Mouse (Mus musculus): ENCODE results near the gene Il18bp.
"Not testable (repeated sequence)": the region's sequence is repeated elsewhere in the genome, so short reads cannot be mapped to it uniquely, and the experiment has no call there.

Il18bp gene

GRCm38 (mm10) chr7:102018590-102018989 is at the start of gene Il18bp:
Gene Il18bp, minus strand, starts transcription at chr7:102018690.
- DNase-seq = no peak

GRCm38 (mm10) chr7:102066363-102066762 is 47.9 kb upstream of the Il18bp start:
- DNase-seq = no peak

GRCm38 (mm10) chr7:102065046-102065891 is 46.8 kb upstream of the Il18bp start, which contains the start of the genes Rnf121, Xndc1 and Xntrpc:
Gene Rnf121, minus strand, starts transcription at chr7:102065469.
Gene Xndc1, plus strand, starts transcription at chr7:102065511.
Gene Xntrpc, plus strand, starts transcription at chr7:102065713.
- peak; percentile 83 to 85 for DNase-seq

GRCm38 (mm10) chr7:102064655-102065045 is 46.2 kb upstream of the Il18bp start:
- DNase-seq = no peak

GRCm38 (mm10) chr7:102063891-102064290 is 45.4 kb upstream of the Il18bp start:
- DNase-seq = no peak

GRCm38 (mm10) chr7:102062203-102062602 is 43.7 kb upstream of the Il18bp start:
- no peak for DNase-seq

GRCm38 (mm10) chr7:102061353-102061752 is 42.9 kb upstream of the Il18bp start:
- DNase-seq = no peak

GRCm38 (mm10) chr7:102048524-102048923 is 30.0 kb upstream of the Il18bp start:
- not testable (repeated sequence) for DNase-seq

GRCm38 (mm10) chr7:102042314-102042713 is 23.8 kb upstream of the Il18bp start:
- DNase-seq = no peak

- DNase-seq = no peak
These were observed 18.8 kb upstream of the Il18bp start for GRCm38 (mm10) chr7:102037318-102037717.

- no peak for DNase-seq
These were observed 17.0 kb upstream of the Il18bp start for GRCm38 (mm10) chr7:102035534-102035933.

- DNase-seq = no peak
These were observed 16.4 kb upstream of the Il18bp start for GRCm38 (mm10) chr7:102034904-102035303.

GRCm38 (mm10) chr7:102025187-102026119 is 7.0 kb upstream of the Il18bp start:
- DNase-seq = no peak

- DNase-seq = no peak
These were observed 5.3 kb upstream of the Il18bp start for GRCm38 (mm10) chr7:102023821-102024220.

- DNase-seq = not testable (repeated sequence)
These were observed 2.4 kb upstream of the Il18bp start for GRCm38 (mm10) chr7:102020934-102021333.

- DNase-seq = no peak
These were observed 872 bp upstream of the Il18bp start for GRCm38 (mm10) chr7:102019362-102019761.

- no peak for DNase-seq
These were observed 456 bp downstream of the Il18bp start for GRCm38 (mm10) chr7:102018034-102018433.

GRCm38 (mm10) chr7:102017452-102017851 is 1.0 kb downstream of the Il18bp start:
- no peak for DNase-seq

GRCm38 (mm10) chr7:102016936-102017335 is 1.6 kb downstream of the Il18bp start:
- no peak for DNase-seq

GRCm38 (mm10) chr7:102014995-102015394 is 3.5 kb downstream of the Il18bp start:
- no peak for DNase-seq

- no peak for DNase-seq
These were observed 5.1 kb downstream of the Il18bp start for GRCm38 (mm10) chr7:102013416-102013815.

- no peak for DNase-seq
These were observed 6.6 kb downstream of the Il18bp start for GRCm38 (mm10) chr7:102011855-102012254.

GRCm38 (mm10) chr7:102006520-102006919 is 12.0 kb downstream of the Il18bp start:
- DNase-seq = no peak

All from spleen, adult 18-20 months (tissue).